Mouse (Mus musculus) heart, postnatal 0 days (tissue): ENCODE results near the gene Ric1.

ENCODE experiments used
- CTCF ChIP-seq: IDR thresholded peaks from 2 replicates; pipeline ENCODE4 v1.5.1; 2016; ENCODE audit warnings: antibody characterized with exemption, control low read depth, low read depth
- EP300 ChIP-seq: IDR thresholded peaks from 2 replicates; pipeline ENCODE4 v1.6.1; 2016; ENCODE audit warnings: antibody characterized with exemption, low read depth

DNA sequence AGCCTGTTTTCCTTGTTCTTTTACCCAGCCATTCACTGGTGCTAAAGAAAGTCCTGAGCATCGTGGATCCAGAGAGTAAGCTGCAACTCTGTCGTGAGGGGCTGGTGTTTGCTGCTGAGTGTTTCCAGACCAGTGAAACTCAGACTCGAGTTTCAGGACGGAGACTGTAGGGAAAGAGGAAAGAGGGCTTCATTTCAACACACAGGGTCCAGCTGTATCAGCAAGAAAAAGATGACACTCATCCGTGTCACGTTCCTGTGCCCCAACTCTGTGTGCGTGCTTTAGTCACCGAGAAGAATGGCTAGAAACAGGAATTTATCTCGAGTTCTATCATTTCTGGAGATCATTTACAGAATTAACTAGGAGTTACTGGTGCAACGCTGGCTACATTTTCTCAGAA is 33.7 kb upstream of the Ric1 start:
- no peak for TF ChIP-seq CTCF
- TF ChIP-seq EP300, result no peak
